Mouse (Mus musculus) kidney, embryonic 15.5 days (tissue): ENCODE measurements around the gene Avpi1. TPM values are rescaled to one million over a fixed set of nuclear protein-coding genes. Genes with fewer than 3 reads are reported as not detected.
A peak's percentile ranks its signal among the peaks of the same experiment; 100 is the strongest.
"Not testable (repeated sequence)": the region's sequence is repeated elsewhere in the genome, so short reads cannot be mapped to it uniquely, and the experiment has no call there.

ENCODE experiments used
- ATAC-seq: fragments of 200-750 bp; cut with Nextera tagmentation; replicated peaks from 2 replicates; pipeline ENCODE4 v1.8.0; 2017; ENCODE audit warnings: moderate TSS enrichment; ENCODE audit not compliant: low FRiP score
- H3K27ac ChIP-seq: fragments of 300-500 bp; sonication (generic); 2 replicates; pipeline ENCODE4 v1.5.1; 2015; ENCODE audit warnings: mild to moderate bottlenecking, inconsistent platforms
- H3K27me3 ChIP-seq: fragments of 300-500 bp; sonication (generic); 2 replicates; pipeline ENCODE4 v1.6.1; 2015; ENCODE audit warnings: inconsistent platforms
- H3K36me3 ChIP-seq: fragments of 300-500 bp; sonication (generic); 2 replicates; pipeline ENCODE4 v1.6.1; 2015; ENCODE audit warnings: inconsistent platforms
- H3K4me1 ChIP-seq: fragments of 300-500 bp; sonication (generic); 2 replicates; pipeline ENCODE4 v1.6.1; 2015; ENCODE audit warnings: inconsistent platforms
- H3K4me2 ChIP-seq: fragments of 300-500 bp; sonication (generic); 2 replicates; pipeline ENCODE4 v1.6.1; 2015; ENCODE audit warnings: moderate library complexity, mild to moderate bottlenecking, inconsistent platforms
- H3K4me3 ChIP-seq: fragments of 300-500 bp; sonication (generic); replicated peaks from 2 replicates; pipeline ENCODE4 v1.5.1; 2015; ENCODE audit warnings: mild to moderate bottlenecking, inconsistent platforms
- H3K9ac ChIP-seq: fragments of 300-500 bp; sonication (generic); 2 replicates; pipeline ENCODE4 v1.6.1; 2015; ENCODE audit warnings: mild to moderate bottlenecking, inconsistent platforms
- H3K9me3 ChIP-seq: fragments of 300-500 bp; sonication (generic); replicated peaks from 2 replicates; pipeline ENCODE4 v1.6.1; 2016; ENCODE audit warnings: inconsistent platforms
- WGBS: fragments of 180-500 bp; shearing (Covaris S2); methylation state at CpG from one replicate; pipeline ENCODE4 v1.1.7; 2015; ENCODE audit warnings: mixed read lengths; 5-methylcytosine and 5-hydroxymethylcytosine counted together
- polyA plus RNA-seq: library from polyadenylated mRNA; unstranded; fragments of >200 nt; fragmentation: Nextera tagmentation; extraction: Ambion mirVana; gene quantifications from 2 replicates; pipeline ENCODE4 v1.2.1, GENCODE M21; 2015

Gene Avpi1
- polyA plus RNA-seq, 1 experiment from 2014 or later, result 22.6 TPM

- H3K4me1 ChIP-seq, result peaks cover 36% of the 10 kb centered on the region
- peaks cover 5% of the 10 kb centered on the region for H3K36me3 ChIP-seq
- peak overlapping the region; percentile 92 for H3K27ac ChIP-seq
- peak overlapping the region; percentile 68 for H3K4me2 ChIP-seq
- WGBS, result 20% methylated on average over 14 of the region's 14 CpGs
- no peak overlapping the region for H3K9ac ChIP-seq
- H3K4me3 ChIP-seq, result peak overlapping the region; percentile 77
- no peaks in the 10 kb centered on the region for H3K9me3 ChIP-seq
- ATAC-seq, result no peak
- H3K27me3 ChIP-seq, result no peaks in the 10 kb centered on the region
Observed at GRCm38 (mm10) chr19:42089103-42089747, 39.6 kb downstream of the Avpi1 start.

GRCm38 (mm10) chr19:42086166-42086565, 42.7 kb downstream of the Avpi1 start, which contains the start of gene Morn4:
Morn4 (minus strand) TSS chr19:42086357.
- ATAC-seq, result peak; percentile 81
- Histone ChIP-seq H3K9me3 (no peaks in the 10 kb centered on the region), H3K9ac (peak within 1 kb of the TSS; percentile 61), H3K36me3 (no peaks in the 10 kb centered on the region), H3K27me3 (no peaks in the 10 kb centered on the region), H3K27ac (peak within 1 kb of the TSS; percentile 52), H3K4me2 (peak within 1 kb of the TSS; percentile 72), H3K4me1 (peaks cover 24% of the 10 kb centered on the region), H3K4me3 (peak within 1 kb of the TSS; percentile 77)
- under 1% methylated on average over 21 of the region's 21 CpGs for WGBS

GRCm38 (mm10) chr19:42085690-42086089, 43.2 kb downstream of the Avpi1 start:
- no peak for ATAC-seq
- Histone ChIP-seq H3K36me3 (no peaks in the 10 kb centered on the region), H3K4me1 (peaks cover 26% of the 10 kb centered on the region), H3K4me3 (peak overlapping the region; percentile 77), H3K9me3 (no peaks in the 10 kb centered on the region), H3K4me2 (peak overlapping the region; percentile 72), H3K27ac (peak overlapping the region; percentile 52; the same call in 1 of the 2 replicates), H3K9ac (peak overlapping the region; percentile 61), H3K27me3 (no peaks in the 10 kb centered on the region)
- WGBS, result 10% methylated on average over 10 of the region's 10 CpGs

- ATAC-seq, H3K9ac ChIP-seq, H3K27me3 ChIP-seq, H3K4me2 ChIP-seq, H3K9me3 ChIP-seq, H3K27ac ChIP-seq, H3K4me3 ChIP-seq: not testable (repeated sequence)
- Histone ChIP-seq H3K36me3 (peaks cover 10% of the 10 kb centered on the region), H3K4me1 (peaks cover 25% of the 10 kb centered on the region)
- WGBS, result 91% methylated on average over 5 of the region's 5 CpGs
Observed at GRCm38 (mm10) chr19:42081613-42082012, 47.2 kb downstream of the Avpi1 start.

- no peak overlapping the region for H3K4me2 ChIP-seq
- no peak overlapping the region for H3K4me3 ChIP-seq
- peaks cover 17% of the 10 kb centered on the region for H3K4me1 ChIP-seq
- no peak overlapping the region for H3K9ac ChIP-seq
- no peaks in the 10 kb centered on the region for H3K27me3 ChIP-seq
- peaks cover 20% of the 10 kb centered on the region for H3K36me3 ChIP-seq
- no peak overlapping the region for H3K27ac ChIP-seq
- H3K9me3 ChIP-seq, result no peaks in the 10 kb centered on the region
- WGBS, result 48% methylated on average over 11 of the region's 11 CpGs
- 0 out of 2 replicates have a peak, but pooled peaks have one; percentile 46 for ATAC-seq
Observed at GRCm38 (mm10) chr19:42080469-42080868, 48.4 kb downstream of the Avpi1 start.

GRCm38 (mm10) chr19:42079950-42080349, 48.9 kb downstream of the Avpi1 start:
- H3K27me3 ChIP-seq, result no peaks in the 10 kb centered on the region
- no peak overlapping the region for H3K27ac ChIP-seq
- H3K4me3 ChIP-seq, result no peak overlapping the region
- H3K4me1 ChIP-seq, result peaks cover 15% of the 10 kb centered on the region
- no peaks in the 10 kb centered on the region for H3K9me3 ChIP-seq
- peaks cover 25% of the 10 kb centered on the region for H3K36me3 ChIP-seq
- H3K4me2 ChIP-seq, result no peak overlapping the region
- H3K9ac ChIP-seq, result no peak overlapping the region
- 64% methylated on average over 5 of the region's 5 CpGs for WGBS
- ATAC-seq, result no peak

GRCm38 (mm10) chr19:42079006-42079405, 49.9 kb downstream of the Avpi1 start:
- peaks cover 28% of the 10 kb centered on the region for H3K36me3 ChIP-seq
- no peak overlapping the region for H3K4me2 ChIP-seq
- peaks cover 15% of the 10 kb centered on the region for H3K4me1 ChIP-seq
- H3K9ac ChIP-seq, result no peak overlapping the region
- ATAC-seq, result no peak
- H3K9me3 ChIP-seq, result no peaks in the 10 kb centered on the region
- WGBS, result 95% methylated on average over 12 of the region's 12 CpGs
- no peak overlapping the region for H3K4me3 ChIP-seq
- no peak overlapping the region for H3K27ac ChIP-seq
- no peaks in the 10 kb centered on the region for H3K27me3 ChIP-seq

- Histone ChIP-seq H3K9ac (no peak overlapping the region), H3K27ac (no peak overlapping the region), H3K4me3 (no peak overlapping the region), H3K4me2 (no peak overlapping the region), H3K27me3 (no peaks in the 10 kb centered on the region), H3K4me1 (peaks cover 15% of the 10 kb centered on the region), H3K36me3 (peaks cover 28% of the 10 kb centered on the region), H3K9me3 (no peaks in the 10 kb centered on the region)
- ATAC-seq, result no peak
- WGBS, result 96% methylated on average over 8 of the region's 8 CpGs
Observed at GRCm38 (mm10) chr19:42078566-42078965, 50.3 kb downstream of the Avpi1 start.

- Histone ChIP-seq H3K27me3 (no peaks in the 10 kb centered on the region), H3K27ac (no peak overlapping the region), H3K4me1 (peaks cover 14% of the 10 kb centered on the region), H3K36me3 (peaks cover 28% of the 10 kb centered on the region), H3K9me3 (no peaks in the 10 kb centered on the region), H3K4me3 (no peak overlapping the region), H3K4me2 (no peak overlapping the region), H3K9ac (no peak overlapping the region)
- 84% methylated on average over 16 of the region's 16 CpGs for WGBS
- ATAC-seq, result no peak
Observed at GRCm38 (mm10) chr19:42075992-42076391, 52.9 kb downstream of the Avpi1 start.

GRCm38 (mm10) chr19:42075051-42075450, 53.8 kb downstream of the Avpi1 start:
- Histone ChIP-seq H3K36me3 (peaks cover 28% of the 10 kb centered on the region), H3K4me2 (no peak overlapping the region), H3K4me1 (peaks cover 7% of the 10 kb centered on the region), H3K27me3 (no peaks in the 10 kb centered on the region), H3K9ac (no peak overlapping the region), H3K27ac (no peak overlapping the region), H3K9me3 (no peaks in the 10 kb centered on the region; the same call in 1 of the 2 replicates), H3K4me3 (no peak overlapping the region)
- ATAC-seq, result no peak
- 86% methylated on average over 2 of the region's 2 CpGs for WGBS
